Mouse (Mus musculus): ENCODE results near the gene Sgsm3.

GRCm38 (mm10) chr15:80983264-80983663, 5.7 kb downstream of the Sgsm3 start:
- TF ChIP-seq POLR2A (IDR thresholded peaks at IDR 0.05; ENCODE audit: insufficient read length, low read depth) = no peak
- no peak for TF ChIP-seq POLR2AphosphoS2 (IDR thresholded peaks at IDR 0.05; ENCODE audit: insufficient read length, low read depth)
- TF ChIP-seq E2F4 (IDR thresholded peaks at IDR 0.05; ENCODE audit: insufficient read depth) = no peak

All from myocyte (in vitro differentiated cells).